Mouse (Mus musculus): ENCODE measurements around the gene Mrpl42. TPM values are rescaled to one million over a fixed set of nuclear protein-coding genes. Genes with fewer than 3 reads are reported as not detected.

Gene Mrpl42
- polyA plus RNA-seq, 1 experiment from 2014 or later = 358 TPM

DNA sequence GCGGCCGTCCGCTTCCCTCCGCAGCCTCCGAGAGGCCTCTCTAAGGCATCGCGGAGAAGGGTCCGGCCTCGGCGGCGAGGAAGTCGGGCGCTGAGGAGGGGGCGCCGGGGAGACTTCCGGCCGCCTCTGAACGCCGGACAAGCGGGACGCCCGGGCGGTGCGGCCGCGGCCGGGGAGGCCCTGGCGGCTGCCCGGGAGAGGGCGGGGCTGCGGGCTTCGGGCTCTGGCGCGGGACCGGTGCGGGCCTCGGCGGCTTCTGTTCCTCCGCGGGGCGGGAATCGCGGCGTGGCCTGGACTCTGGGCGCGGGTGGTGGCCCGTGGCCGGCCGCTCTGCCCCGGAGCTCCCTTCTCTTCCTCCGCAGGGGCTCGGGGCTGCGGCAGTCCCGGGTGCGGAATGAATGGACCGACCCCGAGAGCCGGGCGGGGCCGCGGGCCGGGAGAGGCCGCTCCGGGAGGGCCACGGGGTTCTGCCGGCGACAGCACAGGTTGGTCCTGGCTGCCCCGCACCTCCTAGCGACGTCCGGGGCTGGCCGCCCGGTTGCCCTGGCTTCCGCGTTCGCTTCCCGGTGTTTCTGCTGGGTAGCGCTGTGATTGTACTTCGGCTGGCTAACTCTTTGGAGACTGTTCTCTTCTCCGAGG is 13.7 kb upstream of the Mrpl42 start:
- TF ChIP-seq CTCF (IDR thresholded peaks at IDR 0.05; ENCODE audit: low read depth) = no peak

DNA sequence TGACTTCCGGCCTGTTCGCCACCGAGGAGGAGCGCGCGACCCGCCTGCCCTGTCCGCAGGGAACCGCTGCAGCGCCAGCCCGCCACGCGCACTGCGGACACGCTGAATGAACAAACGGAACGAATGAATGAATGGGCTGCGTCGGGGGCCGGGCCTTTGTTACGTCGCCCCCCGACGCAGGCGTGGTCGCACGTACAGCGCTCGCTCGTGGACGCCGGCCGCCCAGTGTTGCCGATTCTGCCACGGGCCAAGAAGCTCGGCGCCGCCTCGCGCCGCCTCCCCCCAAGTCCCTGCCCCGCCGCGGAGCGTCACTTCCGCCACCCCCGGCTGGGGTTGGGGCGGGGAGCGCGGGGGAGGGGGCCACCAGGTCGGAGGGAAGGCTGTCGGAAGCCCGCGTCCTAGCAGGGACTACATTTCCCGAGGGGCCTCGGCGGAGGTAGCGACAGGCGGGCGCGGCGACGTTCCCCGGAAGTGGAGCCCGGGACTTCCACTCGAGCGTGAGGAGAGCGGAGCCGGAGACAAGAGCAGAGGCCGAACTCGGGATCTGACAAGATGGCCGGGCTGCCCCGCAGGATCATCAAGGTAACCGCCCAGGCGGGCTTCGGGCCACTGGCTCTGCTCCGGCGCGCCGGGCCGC is 13.0 kb upstream of the Mrpl42 start, which contains the start of gene Ube2n:
Ube2n (plus strand) TSS at position 490 of the 637 bp plus-strand sequence.
- Histone ChIP-seq H3K27ac (ENCODE audit: low read depth) (peak within 1 kb of the TSS; percentile 98), H3K9ac (peak within 1 kb of the TSS; percentile 97), H3K4me1 (ENCODE audit: insufficient read depth) (no peaks in the 10 kb centered on the region), H3K4me3 (ENCODE audit: low read depth, low read length) (peak within 1 kb of the TSS; percentile 99), H3K36me3 (ENCODE audit: insufficient read depth) (peaks cover 7% of the 10 kb centered on the region; the same call in 1 of the 2 replicates), H3K9me3 (ENCODE audit: low read depth, low read length) (no peaks in the 10 kb centered on the region), H3K4me2 (peak within 1 kb of the TSS; percentile 76), H3K27me3 (ENCODE audit: insufficient read depth, low read length) (no peaks in the 10 kb centered on the region)
- ATAC-seq (ENCODE audit: insufficient read depth) (peak; percentile 97), DNase-seq (peak; percentile 98)
- WGBS = under 1% methylated on average over 69 of the region's 81 CpGs
- no peak for TF ChIP-seq CTCF (IDR thresholded peaks at IDR 0.05; ENCODE audit: low read depth)

More for the DNA sequence above, 13.7 kb upstream of the Mrpl42 start:
- Histone ChIP-seq H3K4me3 (ENCODE audit: low read depth, low read length) (peak overlapping the region; percentile 99), H3K27me3 (ENCODE audit: insufficient read depth, low read length) (no peaks in the 10 kb centered on the region), H3K4me2 (peak overlapping the region; percentile 76), H3K36me3 (ENCODE audit: insufficient read depth) (peaks cover 7% of the 10 kb centered on the region; the same call in 1 of the 2 replicates), H3K9me3 (ENCODE audit: low read depth, low read length) (no peaks in the 10 kb centered on the region), H3K27ac (ENCODE audit: low read depth) (peak overlapping the region; percentile 98), H3K4me1 (ENCODE audit: insufficient read depth) (0 out of 2 replicates have a peak, but pooled peaks cover 2% of the 10 kb centered on the region), H3K9ac (peak overlapping the region; percentile 97)
- ATAC-seq (ENCODE audit: insufficient read depth) = peak; percentile 70
- DNase-seq = peak; percentile 53
- under 1% methylated on average over 67 of the region's 80 CpGs for WGBS

DNA sequence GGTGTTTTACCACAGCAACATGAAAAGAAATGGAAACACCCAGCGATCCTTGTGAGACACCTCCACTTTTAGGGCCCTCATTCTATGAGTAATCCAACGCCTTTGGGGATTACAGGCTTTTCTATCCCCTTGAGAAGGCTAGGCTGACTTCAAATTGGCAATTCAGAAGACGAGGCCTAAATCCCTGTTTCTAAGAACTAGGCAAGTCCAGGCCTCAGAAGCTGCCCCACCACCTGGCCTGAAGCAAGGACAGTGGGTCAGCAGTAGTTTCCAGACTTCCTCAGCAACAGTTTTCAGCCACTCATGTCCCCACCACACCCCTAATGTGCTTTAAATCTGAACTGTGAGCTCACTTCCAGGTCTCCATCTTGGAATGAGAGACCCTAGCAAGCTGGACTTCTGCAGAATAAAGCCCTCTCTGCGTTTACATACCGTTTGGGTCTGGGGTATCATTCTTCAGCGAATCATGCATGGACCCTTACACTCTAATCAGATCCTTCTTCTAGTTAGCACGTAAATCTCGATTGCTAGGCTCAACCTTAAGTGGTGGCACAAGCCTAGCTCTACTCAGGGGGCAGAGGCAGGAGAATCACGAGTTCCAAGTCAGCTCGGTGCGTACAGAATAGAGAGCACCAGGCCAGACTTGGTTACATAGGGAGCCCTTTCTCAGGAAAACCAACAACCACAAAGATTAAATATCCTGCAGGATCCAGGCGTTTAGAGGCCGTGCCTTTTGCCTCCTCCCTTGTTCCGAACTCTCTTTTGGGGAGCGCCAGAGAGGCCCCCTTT is 12.2 kb upstream of the Mrpl42 start:
- H3K36me3 ChIP-seq (ENCODE audit: insufficient read depth) = peaks cover 3% of the 10 kb centered on the region; the same call in 1 of the 2 replicates
- ATAC-seq (ENCODE audit: insufficient read depth) = peak; percentile 9
- WGBS = 32% methylated on average over 15 of the region's 15 CpGs

DNA sequence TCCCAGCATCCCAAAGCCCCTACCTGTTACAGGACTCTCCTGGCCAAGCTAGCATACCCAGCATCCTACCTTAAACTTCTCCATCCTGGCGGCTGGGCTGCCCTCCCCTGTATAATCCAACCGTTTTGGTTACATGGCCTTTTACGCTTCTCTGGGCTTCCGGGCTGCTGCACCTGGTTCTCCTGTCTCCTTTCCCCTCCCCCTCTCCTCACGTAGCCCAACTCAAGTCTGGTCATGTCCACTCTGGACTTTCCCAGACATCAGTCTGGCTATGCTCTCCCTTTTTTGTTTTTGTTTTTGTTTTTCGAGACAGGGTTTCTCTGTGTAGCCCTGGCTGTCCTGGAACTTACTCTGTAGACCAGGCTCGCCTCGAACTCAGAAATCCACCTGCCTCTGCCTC is 10.9 kb upstream of the Mrpl42 start:
- no peak for ATAC-seq (ENCODE audit: insufficient read depth)
- Histone ChIP-seq H3K4me2 (no peak overlapping the region), H3K9ac (no peak overlapping the region), H3K9me3 (ENCODE audit: low read depth, low read length) (no peaks in the 10 kb centered on the region), H3K4me1 (ENCODE audit: insufficient read depth) (no peaks in the 10 kb centered on the region), H3K4me3 (ENCODE audit: low read depth, low read length) (no peak overlapping the region), H3K36me3 (ENCODE audit: insufficient read depth) (0 out of 2 replicates have a peak, but pooled peaks cover 3% of the 10 kb centered on the region), H3K27me3 (ENCODE audit: insufficient read depth, low read length) (no peaks in the 10 kb centered on the region), H3K27ac (ENCODE audit: low read depth) (no peak overlapping the region)
- DNase-seq = no peak
- TF ChIP-seq CTCF (IDR thresholded peaks at IDR 0.05; ENCODE audit: low read depth) = no peak
- 85% methylated on average over 8 of the region's 8 CpGs for WGBS

More for the DNA sequence above, 12.2 kb upstream of the Mrpl42 start:
- no peaks in the 10 kb centered on the region for H3K27me3 ChIP-seq (ENCODE audit: insufficient read depth, low read length)
- DNase-seq = no peak
- peak overlapping the region; percentile 76 for H3K4me2 ChIP-seq
- no peak for TF ChIP-seq CTCF (IDR thresholded peaks at IDR 0.05; ENCODE audit: low read depth)
- peak overlapping the region; percentile 98 for H3K27ac ChIP-seq (ENCODE audit: low read depth)
- peak overlapping the region; percentile 62 for H3K9ac ChIP-seq
- H3K9me3 ChIP-seq (ENCODE audit: low read depth, low read length) = no peaks in the 10 kb centered on the region
- no peaks in the 10 kb centered on the region for H3K4me1 ChIP-seq (ENCODE audit: insufficient read depth)
- peak overlapping the region; percentile 99 for H3K4me3 ChIP-seq (ENCODE audit: low read depth, low read length)

DNA sequence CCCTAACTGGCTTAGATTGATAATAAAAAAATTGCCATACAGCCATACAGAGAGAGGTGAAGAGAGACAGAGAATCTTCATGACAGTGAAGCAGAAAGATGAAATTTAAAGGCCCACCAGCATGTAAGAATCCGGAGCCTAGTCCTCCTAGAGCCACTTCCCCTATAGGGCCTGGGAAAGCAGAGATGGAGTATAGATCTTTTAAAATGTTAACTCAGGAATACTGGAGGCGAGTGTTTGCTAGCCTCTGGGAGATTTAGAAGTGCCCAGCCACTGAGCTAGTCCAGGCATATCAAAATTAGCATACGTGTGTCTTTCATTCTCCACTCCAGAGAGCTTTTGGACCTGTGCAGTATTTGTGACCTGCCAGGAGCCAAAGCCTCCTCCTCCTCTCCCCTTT is 7.5 kb upstream of the Mrpl42 start:
- ATAC-seq (ENCODE audit: insufficient read depth) (no peak), DNase-seq (no peak)
- H3K27me3 ChIP-seq (ENCODE audit: insufficient read depth, low read length) = no peaks in the 10 kb centered on the region
- no peaks in the 10 kb centered on the region for H3K36me3 ChIP-seq (ENCODE audit: insufficient read depth)
- WGBS = 65% methylated on average over 3 of the region's 3 CpGs
- no peak overlapping the region for H3K4me3 ChIP-seq (ENCODE audit: low read depth, low read length)
- H3K9me3 ChIP-seq (ENCODE audit: low read depth, low read length) = no peaks in the 10 kb centered on the region
- no peak overlapping the region for H3K4me2 ChIP-seq
- H3K4me1 ChIP-seq (ENCODE audit: insufficient read depth) = no peaks in the 10 kb centered on the region
- no peak overlapping the region for H3K9ac ChIP-seq
- H3K27ac ChIP-seq (ENCODE audit: low read depth) = no peak overlapping the region
- TF ChIP-seq CTCF (IDR thresholded peaks at IDR 0.05; ENCODE audit: low read depth) = no peak

DNA sequence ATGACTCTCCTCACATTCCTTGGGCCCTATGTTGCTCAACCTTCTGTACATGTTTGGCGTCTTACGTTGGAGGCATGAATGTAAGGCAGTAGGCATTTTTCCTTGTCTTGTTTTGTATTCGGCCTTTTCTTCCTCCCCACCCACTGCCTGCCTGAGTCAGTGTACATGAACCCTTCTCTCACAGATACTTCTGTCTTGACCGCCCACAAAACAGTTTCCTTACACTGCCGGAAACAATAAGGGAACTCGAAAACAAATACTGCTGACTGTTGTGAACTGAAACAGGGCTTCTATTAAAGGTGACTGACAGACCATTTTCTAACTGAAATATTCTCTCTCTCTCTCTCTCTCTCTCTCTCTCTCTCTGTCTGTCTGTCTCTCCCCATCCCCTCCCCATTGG is 7.1 kb upstream of the Mrpl42 start:
- Histone ChIP-seq H3K36me3 (ENCODE audit: insufficient read depth) (no peaks in the 10 kb centered on the region), H3K9me3 (ENCODE audit: low read depth, low read length) (no peaks in the 10 kb centered on the region), H3K27ac (ENCODE audit: low read depth) (no peak overlapping the region), H3K4me2 (no peak overlapping the region), H3K4me1 (ENCODE audit: insufficient read depth) (no peaks in the 10 kb centered on the region), H3K27me3 (ENCODE audit: insufficient read depth, low read length) (no peaks in the 10 kb centered on the region), H3K4me3 (ENCODE audit: low read depth, low read length) (no peak overlapping the region), H3K9ac (no peak overlapping the region)
- WGBS = 74% methylated on average over 6 of the region's 6 CpGs
- no peak for TF ChIP-seq CTCF (IDR thresholded peaks at IDR 0.05; ENCODE audit: low read depth)
- ATAC-seq (ENCODE audit: insufficient read depth) (no peak), DNase-seq (no peak)

DNA sequence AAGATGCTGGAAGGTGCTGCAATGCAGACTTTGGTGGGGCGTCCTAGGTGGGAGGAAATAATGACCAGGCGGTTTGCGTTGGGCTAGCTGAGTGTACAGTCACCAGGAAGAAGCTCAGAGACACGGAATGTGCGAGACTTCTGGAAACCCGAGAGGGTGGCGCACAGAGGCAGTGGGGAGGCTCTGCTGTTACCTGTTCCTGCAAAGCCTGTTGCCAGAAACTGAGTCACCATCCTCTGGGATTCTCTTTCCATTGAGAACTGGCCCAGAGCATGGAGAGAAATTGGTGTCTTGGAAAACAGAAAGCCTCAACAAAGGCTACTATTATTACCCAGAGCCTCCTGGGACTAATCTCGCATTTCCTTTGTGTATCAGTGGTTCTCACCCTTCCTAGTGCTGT is 6.4 kb upstream of the Mrpl42 start:
- no peak for TF ChIP-seq CTCF (IDR thresholded peaks at IDR 0.05; ENCODE audit: low read depth)
- no peaks in the 10 kb centered on the region for H3K4me1 ChIP-seq (ENCODE audit: insufficient read depth)
- no peak overlapping the region for H3K9ac ChIP-seq
- H3K27me3 ChIP-seq (ENCODE audit: insufficient read depth, low read length) = no peaks in the 10 kb centered on the region
- H3K4me2 ChIP-seq = no peak overlapping the region
- no peaks in the 10 kb centered on the region for H3K9me3 ChIP-seq (ENCODE audit: low read depth, low read length)
- DNase-seq (no peak), ATAC-seq (ENCODE audit: insufficient read depth) (no peak; the same call in 1 of the 2 replicates)
- WGBS = 83% methylated on average over 8 of the region's 8 CpGs
- H3K36me3 ChIP-seq (ENCODE audit: insufficient read depth) = no peaks in the 10 kb centered on the region
- no peak overlapping the region for H3K27ac ChIP-seq (ENCODE audit: low read depth)
- no peak overlapping the region for H3K4me3 ChIP-seq (ENCODE audit: low read depth, low read length)

Data from lung, embryonic 14.5 days (tissue).